Mouse (Mus musculus) hindbrain, embryonic 11.5 days (tissue): Measurements from ENCODE around the gene Col4a2. TPM values are rescaled to one million over a fixed set of nuclear protein-coding genes. Genes with fewer than 3 reads are reported as not detected.

Experiments used
- ATAC-seq: fragments of 200-750 bp; cut with Nextera tagmentation; 2 replicates; pipeline ENCODE4 v1.8.0; 2017; ENCODE audit warnings: mild to moderate bottlenecking, moderate TSS enrichment, moderate library complexity; ENCODE audit not compliant: low FRiP score
- DNase-seq: peaks from one replicate; pipeline ENCODE4 v3.0.0-alpha.2; 2015; ENCODE audit warnings: low spot score
- H3K27ac ChIP-seq: fragments of 300-500 bp; sonication (generic); 2 replicates; pipeline ENCODE4 v1.5.1; 2014; ENCODE audit warnings: mild to moderate bottlenecking, low read depth, low read length
- H3K27me3 ChIP-seq: fragments of 300-500 bp; sonication (generic); 2 replicates; pipeline ENCODE4 v1.6.1; 2014; ENCODE audit warnings: mild to moderate bottlenecking, low read length, moderate library complexity, mixed read lengths; ENCODE audit not compliant: control insufficient read depth, insufficient read depth
- H3K36me3 ChIP-seq: fragments of 300-500 bp; sonication (generic); 2 replicates; pipeline ENCODE4 v1.6.1; 2014; ENCODE audit warnings: mild to moderate bottlenecking, low read length, moderate library complexity, mixed read lengths; ENCODE audit not compliant: control insufficient read depth, insufficient read depth
- H3K4me1 ChIP-seq: fragments of 300-500 bp; sonication (generic); replicated peaks from 2 replicates; pipeline ENCODE4 v1.6.1; 2014; ENCODE audit warnings: low read length, mixed read lengths; ENCODE audit not compliant: control insufficient read depth, insufficient read depth
- H3K4me2 ChIP-seq: fragments of 300-500 bp; sonication (generic); replicated peaks from 2 replicates; pipeline ENCODE4 v1.6.1; 2014; ENCODE audit warnings: mild to moderate bottlenecking, low read depth, low read length
- H3K4me3 ChIP-seq: fragments of 300-500 bp; sonication (generic); 2 replicates; pipeline ENCODE4 v1.5.1; 2014; ENCODE audit warnings: low read depth, low read length
- H3K9ac ChIP-seq: fragments of 300-500 bp; sonication (generic); 2 replicates; pipeline ENCODE4 v1.6.1; 2014; ENCODE audit warnings: low read depth, low read length
- H3K9me3 ChIP-seq: fragments of 300-500 bp; sonication (generic); 2 replicates; pipeline ENCODE4 v1.6.1; 2016; ENCODE audit warnings: low read length; ENCODE audit not compliant: control insufficient read depth
- WGBS: fragments of 180-500 bp; shearing (Covaris S2); extraction: QIAGEN DNeasy Blood & Tissue Kit; methylation state at CpG from one replicate; pipeline ENCODE4 v1.1.7; 2014; 5-methylcytosine and 5-hydroxymethylcytosine counted together
- polyA plus RNA-seq: library from polyadenylated mRNA; unstranded; fragments of >200 nt; fragmentation: Nextera tagmentation; extraction: Ambion mirVana; gene quantifications from 2 replicates; pipeline ENCODE4 v1.2.1, GENCODE M21; 2014

Col4a2 gene
- polyA plus RNA-seq, 1 experiment from 2014 or later = 29.9 TPM

- Histone ChIP-seq H3K4me3 (no peak overlapping the region), H3K4me2 (no peak overlapping the region), H3K36me3 (no peaks in the 10 kb centered on the region), H3K27me3 (no peaks in the 10 kb centered on the region), H3K27ac (no peak overlapping the region), H3K9ac (no peak overlapping the region), H3K4me1 (no peaks in the 10 kb centered on the region), H3K9me3 (no peaks in the 10 kb centered on the region)
- ATAC-seq (no peak), DNase-seq (no peak)
- 89% methylated on average over 9 of the region's 9 CpGs for WGBS
Observed at GRCm38 (mm10) chr8:11338507-11338906, 25.9 kb downstream of the Col4a2 start.

- no peak overlapping the region for H3K4me3 ChIP-seq
- H3K36me3 ChIP-seq = no peaks in the 10 kb centered on the region
- no peaks in the 10 kb centered on the region for H3K27me3 ChIP-seq
- H3K4me1 ChIP-seq = no peaks in the 10 kb centered on the region
- DNase-seq (no peak), ATAC-seq (no peak)
- WGBS = 72% methylated on average over 12 of the region's 12 CpGs
- H3K27ac ChIP-seq = no peak overlapping the region
- no peaks in the 10 kb centered on the region for H3K9me3 ChIP-seq
- no peak overlapping the region for H3K4me2 ChIP-seq
- no peak overlapping the region for H3K9ac ChIP-seq
Observed at GRCm38 (mm10) chr8:11340310-11341110, 27.9 kb downstream of the Col4a2 start.

GRCm38 (mm10) chr8:11341111-11341566, 28.5 kb downstream of the Col4a2 start:
- H3K9me3 ChIP-seq = no peaks in the 10 kb centered on the region
- no peaks in the 10 kb centered on the region for H3K27me3 ChIP-seq
- no peaks in the 10 kb centered on the region for H3K4me1 ChIP-seq
- H3K4me3 ChIP-seq = no peak overlapping the region
- H3K27ac ChIP-seq = no peak overlapping the region
- ATAC-seq (no peak), DNase-seq (no peak)
- H3K9ac ChIP-seq = no peak overlapping the region
- H3K4me2 ChIP-seq = no peak overlapping the region
- H3K36me3 ChIP-seq = no peaks in the 10 kb centered on the region
- WGBS = 83% methylated on average over 3 of the region's 3 CpGs

GRCm38 (mm10) chr8:11344459-11344858, 31.9 kb downstream of the Col4a2 start:
- no peaks in the 10 kb centered on the region for H3K27me3 ChIP-seq
- H3K4me2 ChIP-seq = no peak overlapping the region
- no peak overlapping the region for H3K9ac ChIP-seq
- H3K4me1 ChIP-seq = no peaks in the 10 kb centered on the region
- 87% methylated on average over 9 of the region's 9 CpGs for WGBS
- no peak overlapping the region for H3K27ac ChIP-seq
- H3K4me3 ChIP-seq = no peak overlapping the region
- DNase-seq (no peak), ATAC-seq (no peak)
- no peaks in the 10 kb centered on the region for H3K9me3 ChIP-seq
- H3K36me3 ChIP-seq = no peaks in the 10 kb centered on the region

- no peaks in the 10 kb centered on the region for H3K9me3 ChIP-seq
- H3K4me3 ChIP-seq = no peak overlapping the region
- no peak overlapping the region for H3K9ac ChIP-seq
- ATAC-seq (no peak), DNase-seq (no peak)
- WGBS = 89% methylated on average over 10 of the region's 10 CpGs
- no peaks in the 10 kb centered on the region for H3K4me1 ChIP-seq
- no peaks in the 10 kb centered on the region for H3K27me3 ChIP-seq
- H3K36me3 ChIP-seq = no peaks in the 10 kb centered on the region
- H3K4me2 ChIP-seq = no peak overlapping the region
- H3K27ac ChIP-seq = no peak overlapping the region
Observed at GRCm38 (mm10) chr8:11346225-11346624, 33.6 kb downstream of the Col4a2 start.

- Histone ChIP-seq H3K9me3 (no peaks in the 10 kb centered on the region), H3K27me3 (no peaks in the 10 kb centered on the region), H3K36me3 (no peaks in the 10 kb centered on the region), H3K4me2 (no peak overlapping the region), H3K4me3 (no peak overlapping the region), H3K9ac (no peak overlapping the region), H3K4me1 (no peaks in the 10 kb centered on the region), H3K27ac (no peak overlapping the region)
- no peak for ATAC-seq
- 90% methylated on average over 9 of the region's 9 CpGs for WGBS
- DNase-seq = no peak
Observed at GRCm38 (mm10) chr8:11347699-11348098, 35.1 kb downstream of the Col4a2 start.

GRCm38 (mm10) chr8:11348622-11349021, 36.0 kb downstream of the Col4a2 start:
- Histone ChIP-seq H3K27ac (no peak overlapping the region), H3K4me3 (no peak overlapping the region), H3K9me3 (no peaks in the 10 kb centered on the region), H3K4me2 (no peak overlapping the region), H3K9ac (no peak overlapping the region), H3K4me1 (no peaks in the 10 kb centered on the region), H3K27me3 (no peaks in the 10 kb centered on the region), H3K36me3 (no peaks in the 10 kb centered on the region)
- no peak for DNase-seq
- no peak for ATAC-seq
- 87% methylated on average over 11 of the region's 11 CpGs for WGBS

- DNase-seq (no peak), ATAC-seq (no peak)
- Histone ChIP-seq H3K27me3 (no peaks in the 10 kb centered on the region), H3K36me3 (no peaks in the 10 kb centered on the region), H3K4me1 (no peaks in the 10 kb centered on the region), H3K4me3 (no peak overlapping the region), H3K4me2 (no peak overlapping the region), H3K9me3 (no peaks in the 10 kb centered on the region), H3K9ac (no peak overlapping the region), H3K27ac (no peak overlapping the region)
- 88% methylated on average over 6 of the region's 6 CpGs for WGBS
Observed at GRCm38 (mm10) chr8:11351355-11351754, 38.8 kb downstream of the Col4a2 start.

GRCm38 (mm10) chr8:11352514-11352913, 39.9 kb downstream of the Col4a2 start:
- WGBS = 82% methylated on average over 11 of the region's 11 CpGs
- H3K9ac ChIP-seq = no peak overlapping the region
- H3K36me3 ChIP-seq = no peaks in the 10 kb centered on the region
- ATAC-seq = no peak
- H3K4me1 ChIP-seq = no peaks in the 10 kb centered on the region
- H3K27me3 ChIP-seq = no peaks in the 10 kb centered on the region
- no peak overlapping the region for H3K4me2 ChIP-seq
- DNase-seq = no peak
- H3K4me3 ChIP-seq = no peak overlapping the region
- H3K9me3 ChIP-seq = no peaks in the 10 kb centered on the region
- H3K27ac ChIP-seq = no peak overlapping the region
